Mouse (Mus musculus): Measurements from ENCODE around the gene Jund.

GRCm38 (mm10) chr8:70726721-70727120, 28.0 kb downstream of the Jund start:
- TF ChIP-seq POLR2A (IDR thresholded peaks at IDR 0.05; ENCODE audit: insufficient read length, low read depth): no peak
- no peak for TF ChIP-seq CEBPB (IDR thresholded peaks at IDR 0.05; ENCODE audit: insufficient read depth, poor library complexity, severe bottlenecking)
- no peak for TF ChIP-seq MAX (IDR thresholded peaks at IDR 0.05; ENCODE audit: low read depth)
- TF ChIP-seq TCF12 (IDR thresholded peaks at IDR 0.05; ENCODE audit: insufficient read depth, poor library complexity, severe bottlenecking): no peak
- no peak for TF ChIP-seq E2F4 (IDR thresholded peaks at IDR 0.05; ENCODE audit: insufficient read depth)
- no peak for TF ChIP-seq POLR2AphosphoS2 (IDR thresholded peaks at IDR 0.05; ENCODE audit: insufficient read length, low read depth)
- no peak for TF ChIP-seq MYOD1 (IDR thresholded peaks at IDR 0.05; ENCODE audit: control insufficient read depth in 1 of 3, insufficient read length in 2 of 3, low read depth in 2 of 3)
- no peak for TF ChIP-seq TCF3 (IDR thresholded peaks at IDR 0.05; ENCODE audit: insufficient read length, low read depth)
- TF ChIP-seq SRF (IDR thresholded peaks at IDR 0.05; ENCODE audit: control insufficient read depth, insufficient read length, low read depth): no peak
- no peak for TF ChIP-seq USF1 (IDR thresholded peaks at IDR 0.05; ENCODE audit: low read depth)
